Mouse (Mus musculus) heart, embryonic 12.5 days (tissue): ENCODE measurements around the gene Sdk1. TPM values are rescaled to one million over a fixed set of nuclear protein-coding genes. Genes with fewer than 3 reads are reported as not detected.

Source experiments
- ATAC-seq: fragments of 200-750 bp; cut with Nextera tagmentation; 2 replicates; pipeline ENCODE4 v1.8.0; 2017; ENCODE audit warnings: moderate TSS enrichment, moderate library complexity; ENCODE audit not compliant: insufficient number of reproducible peaks, low FRiP score
- H3K27ac ChIP-seq: fragments of 300-500 bp; sonication (generic); 2 replicates; pipeline ENCODE4 v1.5.1; 2016; ENCODE audit warnings: mild to moderate bottlenecking, moderate library complexity; ENCODE audit not compliant: poor library complexity, severe bottlenecking
- H3K27me3 ChIP-seq: fragments of 300-500 bp; sonication (generic); replicated peaks from 2 replicates; pipeline ENCODE4 v1.6.1; 2016; ENCODE audit warnings: mild to moderate bottlenecking, moderate library complexity
- H3K36me3 ChIP-seq: fragments of 300-500 bp; sonication (generic); 2 replicates; pipeline ENCODE4 v1.6.1; 2016; ENCODE audit warnings: mild to moderate bottlenecking, moderate library complexity
- H3K4me1 ChIP-seq: fragments of 300-500 bp; sonication (generic); replicated peaks from 2 replicates; pipeline ENCODE4 v1.6.1; 2016; ENCODE audit warnings: mild to moderate bottlenecking
- H3K4me2 ChIP-seq: fragments of 300-500 bp; sonication (generic); 2 replicates; pipeline ENCODE4 v1.6.1; 2016; ENCODE audit warnings: mild to moderate bottlenecking, moderate library complexity
- H3K4me3 ChIP-seq: fragments of 300-500 bp; sonication (generic); 2 replicates; pipeline ENCODE4 v1.5.1; 2016; ENCODE audit warnings: mild to moderate bottlenecking
- H3K9ac ChIP-seq: fragments of 300-500 bp; sonication (generic); 2 replicates; pipeline ENCODE4 v1.6.1; 2016; ENCODE audit warnings: mild to moderate bottlenecking, moderate library complexity
- H3K9me3 ChIP-seq: fragments of 300-500 bp; sonication (generic); replicated peaks from 2 replicates; pipeline ENCODE4 v1.6.1; 2016; ENCODE audit warnings: mild to moderate bottlenecking, moderate library complexity
- WGBS: fragments of 180-500 bp; shearing (Covaris S2); methylation state at CpG from one replicate; pipeline ENCODE4 v1.1.7; 2016; 5-methylcytosine and 5-hydroxymethylcytosine counted together
- polyA plus RNA-seq: library from polyadenylated mRNA; unstranded; fragments of >200 nt; fragmentation: Nextera tagmentation; extraction: Ambion mirVana; gene quantifications from 2 replicates; pipeline ENCODE4 v1.2.1, GENCODE M21; 2016

Gene Sdk1
- polyA plus RNA-seq, 1 experiment from 2014 or later, result 4.4 TPM

DNA sequence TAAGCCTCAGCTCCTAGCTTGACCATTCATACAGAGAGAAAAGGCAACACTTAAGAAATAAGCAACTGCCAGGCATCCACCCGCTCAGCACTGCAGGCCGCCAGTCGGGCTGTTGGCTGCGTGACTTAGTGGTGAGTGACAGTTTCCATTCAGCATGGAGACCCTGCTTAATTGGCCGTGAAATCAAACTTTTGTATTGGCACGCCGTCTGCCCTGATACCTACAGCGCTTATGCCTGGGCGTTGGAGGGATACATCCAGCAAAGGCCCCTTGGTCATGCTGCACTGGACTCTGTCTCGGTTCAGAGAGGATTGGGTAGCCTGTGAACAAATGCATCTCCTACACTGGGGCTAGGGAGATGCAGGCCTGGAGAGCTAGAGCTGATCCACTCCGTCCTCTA is 938.0 kb downstream of the Sdk1 start:
- H3K4me3 ChIP-seq, result no peak overlapping the region
- no peak overlapping the region for H3K27ac ChIP-seq
- no peaks in the 10 kb centered on the region; the same call in 1 of the 2 replicates for H3K27me3 ChIP-seq
- WGBS, result 58% methylated on average over 11 of the region's 11 CpGs
- H3K9ac ChIP-seq, result no peak overlapping the region
- H3K36me3 ChIP-seq, result peaks cover 15% of the 10 kb centered on the region
- H3K4me1 ChIP-seq, result no peaks in the 10 kb centered on the region
- ATAC-seq, result no peak
- H3K4me2 ChIP-seq, result no peak overlapping the region
- no peaks in the 10 kb centered on the region; the same call in 1 of the 2 replicates for H3K9me3 ChIP-seq

DNA sequence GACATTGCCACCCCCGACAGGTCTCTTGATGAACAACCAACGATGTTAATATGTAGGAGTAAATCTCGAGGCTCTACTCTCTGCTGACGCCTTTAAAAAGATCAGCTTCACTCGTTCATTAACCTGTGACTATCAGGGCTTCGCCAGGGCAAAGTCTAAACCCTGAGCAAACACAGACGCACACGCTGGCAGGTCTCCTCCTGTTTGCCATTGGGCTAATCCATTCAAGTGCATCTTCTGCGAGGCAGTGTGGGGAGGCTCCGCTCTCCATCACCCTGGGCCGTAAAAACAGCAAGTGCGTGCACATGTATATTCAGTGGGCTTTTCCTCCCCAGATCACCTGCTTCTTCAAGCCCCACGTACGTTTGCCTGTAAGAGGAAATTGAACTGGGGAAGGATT is 940.6 kb downstream of the Sdk1 start:
- WGBS, result 73% methylated on average over 14 of the region's 14 CpGs
- no peak for ATAC-seq
- no peak overlapping the region for H3K4me2 ChIP-seq
- no peak overlapping the region for H3K4me3 ChIP-seq
- H3K27me3 ChIP-seq, result no peaks in the 10 kb centered on the region; the same call in 1 of the 2 replicates
- no peaks in the 10 kb centered on the region for H3K4me1 ChIP-seq
- H3K9ac ChIP-seq, result no peak overlapping the region
- H3K9me3 ChIP-seq, result no peaks in the 10 kb centered on the region
- H3K36me3 ChIP-seq, result 0 out of 2 replicates have a peak, but pooled peaks cover 6% of the 10 kb centered on the region
- H3K27ac ChIP-seq, result no peak overlapping the region

DNA sequence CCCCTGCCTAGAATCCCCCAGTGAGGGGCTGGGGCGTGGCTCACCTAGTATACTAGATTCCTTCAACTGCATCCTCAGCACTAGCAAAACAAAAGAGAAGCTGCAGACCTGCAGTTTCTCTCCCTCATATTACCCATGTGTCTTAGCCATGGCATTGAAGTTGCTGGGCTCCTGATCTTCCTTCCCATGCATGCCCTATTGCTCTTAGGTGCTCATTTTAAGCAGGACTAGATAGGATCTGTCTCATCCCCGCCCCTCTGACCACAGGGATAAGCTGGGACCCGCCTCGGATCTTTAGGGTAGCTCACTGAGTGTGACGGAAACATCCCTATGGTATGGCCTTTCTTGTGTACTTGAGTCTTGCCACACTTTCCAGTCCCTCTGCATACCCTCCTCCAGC is 947.5 kb downstream of the Sdk1 start:
- Histone ChIP-seq H3K9me3 (no peaks in the 10 kb centered on the region), H3K27ac (no peak overlapping the region), H3K4me3 (no peak overlapping the region), H3K27me3 (no peaks in the 10 kb centered on the region), H3K4me1 (no peaks in the 10 kb centered on the region), H3K36me3 (peaks cover 15% of the 10 kb centered on the region; the same call in 1 of the 2 replicates), H3K9ac (no peak overlapping the region), H3K4me2 (no peak overlapping the region)
- 68% methylated on average over 5 of the region's 5 CpGs for WGBS
- no peak; the same call in 1 of the 2 replicates for ATAC-seq

DNA sequence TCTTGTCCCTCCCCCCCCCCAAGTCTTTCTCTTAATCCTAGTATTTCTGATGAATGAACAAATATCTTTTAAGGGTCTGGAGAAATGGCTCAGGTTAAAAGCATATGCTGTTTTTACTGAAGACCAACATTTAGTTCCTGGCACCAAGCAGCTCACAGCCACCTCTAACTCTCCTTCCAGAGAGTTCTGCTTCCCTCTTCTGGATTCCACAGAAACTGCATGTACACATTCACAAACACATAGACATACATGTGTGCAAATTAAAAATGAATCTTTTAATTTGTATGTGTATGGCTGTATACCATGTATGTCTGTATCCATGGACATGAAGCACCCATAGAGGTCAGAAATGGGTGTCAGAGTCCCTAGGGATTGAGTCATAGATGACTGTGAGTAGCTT is 968.6 kb downstream of the Sdk1 start:
- Histone ChIP-seq H3K4me1 (no peaks in the 10 kb centered on the region), H3K4me2 (no peak overlapping the region), H3K27me3 (no peaks in the 10 kb centered on the region), H3K27ac (no peak overlapping the region), H3K4me3 (no peak overlapping the region), H3K9ac (no peak overlapping the region), H3K9me3 (0 out of 2 replicates have a peak, but pooled peaks cover 5% of the 10 kb centered on the region), H3K36me3 (no peaks in the 10 kb centered on the region)
- ATAC-seq, result no peak

DNA sequence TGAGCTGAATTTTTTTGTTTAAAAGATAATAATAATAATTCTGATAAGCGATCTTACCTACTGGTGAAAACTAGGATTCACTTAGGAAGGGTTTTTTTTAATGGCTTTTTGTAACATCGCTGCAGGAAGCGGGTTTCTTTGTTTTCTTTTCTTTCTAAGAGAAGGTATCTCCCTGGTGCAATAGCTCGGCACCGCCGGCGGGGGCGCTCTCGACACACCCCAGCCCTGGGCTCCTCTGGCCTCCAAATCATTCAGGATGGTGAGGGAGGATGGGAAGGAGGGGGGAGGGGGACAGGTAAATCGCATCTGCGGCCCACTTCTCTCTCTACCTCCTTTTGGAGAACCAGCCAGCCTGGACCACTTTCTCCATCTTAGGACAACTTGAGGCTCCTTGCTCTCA is 971.0 kb downstream of the Sdk1 start:
- 0 out of 2 replicates have a peak, but pooled peaks cover 5% of the 10 kb centered on the region for H3K9me3 ChIP-seq
- no peak for ATAC-seq
- WGBS, result 50% methylated on average over 11 of the region's 11 CpGs
- peaks cover 8% of the 10 kb centered on the region; the same call in 1 of the 2 replicates for H3K4me1 ChIP-seq
- no peaks in the 10 kb centered on the region for H3K36me3 ChIP-seq
- H3K4me2 ChIP-seq, result no peak overlapping the region
- no peak overlapping the region for H3K4me3 ChIP-seq
- H3K27me3 ChIP-seq, result no peaks in the 10 kb centered on the region
- no peak overlapping the region for H3K27ac ChIP-seq
- no peak overlapping the region for H3K9ac ChIP-seq

DNA sequence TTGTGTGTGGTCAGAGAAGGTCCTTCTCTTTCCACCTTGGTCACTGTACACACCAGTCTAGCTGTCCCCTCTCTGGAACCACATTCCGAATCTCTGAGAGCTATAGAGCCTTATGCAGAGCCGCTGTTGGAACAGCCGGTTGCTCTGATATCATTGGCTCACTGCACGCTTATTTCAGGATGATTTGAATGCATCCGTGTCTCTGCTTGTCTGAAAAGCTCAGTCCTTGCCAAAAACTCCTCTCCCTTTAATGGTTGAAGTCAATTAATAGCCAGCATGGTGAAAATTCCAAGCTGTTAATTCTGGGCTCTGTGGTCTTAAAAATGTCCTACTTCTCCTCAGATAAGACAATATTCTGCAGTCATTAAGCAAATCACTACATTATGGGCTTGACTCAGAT is 974.7 kb downstream of the Sdk1 start:
- Histone ChIP-seq H3K36me3 (no peaks in the 10 kb centered on the region), H3K27me3 (no peaks in the 10 kb centered on the region), H3K27ac (no peak overlapping the region), H3K4me3 (no peak overlapping the region), H3K4me1 (peaks cover 8% of the 10 kb centered on the region; the same call in 1 of the 2 replicates), H3K4me2 (no peak overlapping the region), H3K9me3 (peaks cover 12% of the 10 kb centered on the region; the same call in 1 of the 2 replicates), H3K9ac (no peak overlapping the region)
- 72% methylated on average over 5 of the region's 5 CpGs for WGBS
- no peak for ATAC-seq

DNA sequence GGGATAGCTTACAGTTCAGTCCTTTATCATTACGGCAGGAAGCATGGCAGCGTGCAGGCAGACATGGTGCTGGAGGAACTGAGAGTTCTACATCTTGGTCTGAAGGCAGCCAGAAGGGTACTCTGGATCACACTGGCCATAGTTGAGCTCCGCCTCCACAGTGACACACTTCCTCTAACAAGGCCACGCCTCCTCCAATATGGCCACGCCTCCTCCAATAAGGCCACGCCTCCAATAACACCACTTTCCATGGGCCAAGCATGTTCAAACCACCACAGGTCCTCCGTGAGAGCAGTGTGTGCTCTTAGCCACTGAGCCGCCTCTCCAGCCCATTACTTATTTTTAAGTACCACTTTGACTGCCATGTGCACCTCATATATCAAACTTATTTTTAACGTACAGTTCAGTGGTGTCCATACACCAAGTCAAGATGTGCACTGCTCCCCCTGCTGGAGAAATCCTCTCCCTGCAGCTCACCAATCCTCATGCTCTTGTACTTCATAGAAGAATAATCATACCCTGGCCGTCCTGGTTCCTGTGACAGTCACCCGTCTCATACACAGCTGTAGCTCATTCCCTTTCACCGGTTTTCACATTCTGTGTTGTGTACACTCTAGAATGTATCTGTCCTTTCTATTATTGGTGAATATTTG is 979.7 kb downstream of the Sdk1 start:
- H3K9ac ChIP-seq, result no peak overlapping the region
- peaks cover 8% of the 10 kb centered on the region; the same call in 1 of the 2 replicates for H3K4me1 ChIP-seq
- no peaks in the 10 kb centered on the region for H3K36me3 ChIP-seq
- no peak overlapping the region for H3K27ac ChIP-seq
- 83% methylated on average over 12 of the region's 12 CpGs for WGBS
- peaks cover 13% of the 10 kb centered on the region; the same call in 1 of the 2 replicates for H3K9me3 ChIP-seq
- ATAC-seq, result no peak
- H3K27me3 ChIP-seq, result no peaks in the 10 kb centered on the region
- no peak overlapping the region for H3K4me2 ChIP-seq
- no peak overlapping the region for H3K4me3 ChIP-seq

DNA sequence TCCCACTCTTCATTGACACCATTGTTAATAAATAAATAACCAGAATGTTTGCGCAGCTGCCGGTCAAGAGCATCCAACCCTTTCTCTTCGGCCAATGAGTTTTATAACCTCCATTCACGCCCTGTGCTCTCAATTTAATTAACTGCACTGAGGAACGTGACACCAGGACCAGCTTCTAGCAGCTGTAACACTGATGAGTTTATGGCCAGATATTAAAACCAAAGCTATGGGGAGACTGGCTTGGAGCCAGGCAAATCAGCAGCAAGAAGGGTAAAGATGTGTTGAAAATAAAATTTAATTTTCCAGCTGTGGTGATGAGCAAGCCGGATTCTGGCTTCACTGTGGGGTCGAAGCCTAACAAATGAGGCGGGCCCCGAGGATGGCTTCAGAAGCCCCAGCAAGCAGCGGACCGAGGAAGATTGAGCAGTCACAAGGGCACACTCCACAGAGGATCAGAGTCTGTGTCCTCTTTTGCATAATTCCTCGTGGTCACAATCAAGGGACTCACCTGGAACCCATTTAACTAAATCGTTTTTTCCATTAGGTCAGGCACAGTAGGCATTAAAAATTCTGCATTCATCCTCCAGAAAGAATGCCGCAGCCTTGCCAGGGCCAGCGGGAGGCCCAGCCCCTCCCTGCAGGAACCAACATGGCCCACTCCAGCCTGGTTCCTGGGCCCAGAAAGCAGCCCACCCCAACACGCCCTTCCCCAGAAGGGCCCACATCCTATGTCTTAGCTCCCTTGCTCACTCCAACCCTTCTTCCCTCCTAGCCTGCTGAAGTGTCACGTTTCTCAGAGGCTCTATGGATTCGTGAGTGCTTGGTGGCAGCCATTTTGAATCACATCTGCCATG is 987.9 kb downstream of the Sdk1 start:
- no peak overlapping the region for H3K4me2 ChIP-seq
- H3K27ac ChIP-seq, result no peak overlapping the region
- no peaks in the 10 kb centered on the region for H3K36me3 ChIP-seq
- ATAC-seq, result no peak
- WGBS, result 79% methylated on average over 18 of the region's 18 CpGs
- H3K4me1 ChIP-seq, result no peaks in the 10 kb centered on the region
- H3K9me3 ChIP-seq, result 0 out of 2 replicates have a peak, but pooled peaks cover 8% of the 10 kb centered on the region
- no peak overlapping the region for H3K9ac ChIP-seq
- no peak overlapping the region for H3K4me3 ChIP-seq
- no peaks in the 10 kb centered on the region for H3K27me3 ChIP-seq

DNA sequence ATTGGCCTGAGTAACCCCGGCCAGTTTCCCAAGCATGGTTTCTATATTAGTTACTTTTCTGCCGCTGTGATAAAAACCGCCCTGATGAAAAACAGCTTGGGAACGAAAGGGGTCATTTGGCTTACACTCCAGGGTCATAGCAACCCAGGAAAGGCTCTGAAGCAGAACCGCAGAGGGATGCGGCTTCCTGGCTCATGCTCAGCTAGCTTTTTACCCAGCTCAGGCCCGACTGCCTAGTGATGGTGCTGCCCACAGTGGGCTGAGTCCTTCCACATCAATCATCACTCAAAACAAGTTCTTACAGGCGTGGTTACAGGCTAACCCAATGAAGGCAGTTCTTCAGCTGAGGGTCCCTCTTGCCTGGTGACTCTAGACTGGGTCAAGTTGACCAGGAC is 988.5 kb downstream of the Sdk1 start:
- Histone ChIP-seq H3K4me1 (no peaks in the 10 kb centered on the region), H3K27ac (no peak overlapping the region), H3K36me3 (no peaks in the 10 kb centered on the region), H3K27me3 (no peaks in the 10 kb centered on the region), H3K4me2 (no peak overlapping the region), H3K4me3 (no peak overlapping the region), H3K9ac (no peak overlapping the region), H3K9me3 (0 out of 2 replicates have a peak, but pooled peaks cover 8% of the 10 kb centered on the region)
- no peak for ATAC-seq
- 85% methylated on average over 8 of the region's 8 CpGs for WGBS

DNA sequence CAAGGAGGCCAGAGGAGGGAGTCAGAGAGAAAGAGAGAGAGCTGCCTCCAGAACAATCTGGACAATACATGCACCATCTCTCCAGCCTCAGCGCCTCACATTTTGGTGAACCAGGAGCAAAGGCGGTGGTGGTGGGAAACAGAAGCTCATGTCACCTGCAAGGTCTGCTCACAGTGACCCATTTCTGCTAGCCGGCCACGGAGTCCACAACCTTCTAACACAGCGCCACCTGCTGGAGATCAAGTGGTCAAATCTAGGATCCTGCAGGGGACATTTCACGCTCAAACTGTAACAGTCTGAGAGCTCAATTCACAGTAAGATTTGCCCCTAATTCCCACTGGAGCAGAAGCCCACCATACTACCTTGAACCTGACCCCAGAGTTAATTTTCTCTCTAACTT is 999.0 kb downstream of the Sdk1 start:
- H3K27me3 ChIP-seq, result no peaks in the 10 kb centered on the region
- 80% methylated on average over 6 of the region's 6 CpGs for WGBS
- H3K36me3 ChIP-seq, result no peaks in the 10 kb centered on the region
- H3K9me3 ChIP-seq, result peaks cover 10% of the 10 kb centered on the region
- no peak overlapping the region for H3K9ac ChIP-seq
- no peak overlapping the region for H3K4me2 ChIP-seq
- no peak for ATAC-seq
- no peak overlapping the region for H3K27ac ChIP-seq
- H3K4me1 ChIP-seq, result no peaks in the 10 kb centered on the region
- no peak overlapping the region for H3K4me3 ChIP-seq

DNA sequence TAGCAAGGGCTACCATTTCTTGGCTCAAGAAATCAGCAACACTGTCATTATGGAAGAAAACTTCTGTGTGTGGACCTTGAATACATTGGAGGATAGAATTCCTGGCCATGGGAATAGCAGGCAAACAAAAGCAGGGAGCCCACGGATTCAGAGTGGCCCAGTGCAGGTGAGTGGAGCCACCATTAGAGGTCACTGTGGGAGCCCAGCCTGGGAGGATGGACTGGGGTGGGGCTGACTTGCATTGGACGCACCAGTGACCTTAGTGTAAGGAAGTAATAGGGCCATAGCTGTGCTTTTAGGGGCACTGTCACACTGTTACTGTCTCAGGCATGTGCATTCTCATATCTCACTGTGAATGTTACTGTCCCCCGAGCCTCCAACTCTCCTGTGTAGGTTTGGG is 1001.3 kb downstream of the Sdk1 start:
- no peak for ATAC-seq
- peaks cover 21% of the 10 kb centered on the region for H3K9me3 ChIP-seq
- H3K27me3 ChIP-seq, result no peaks in the 10 kb centered on the region
- no peak overlapping the region for H3K27ac ChIP-seq
- H3K36me3 ChIP-seq, result no peaks in the 10 kb centered on the region
- WGBS, result 39% methylated on average over 3 of the region's 3 CpGs
- H3K4me2 ChIP-seq, result no peak overlapping the region
- H3K9ac ChIP-seq, result no peak overlapping the region
- H3K4me1 ChIP-seq, result no peaks in the 10 kb centered on the region
- no peak overlapping the region for H3K4me3 ChIP-seq
